Mouse (Mus musculus) liver, embryonic 11.5 days (tissue): ENCODE data around the gene D130043K22Rik. TPM values are rescaled to one million over a fixed set of nuclear protein-coding genes. Genes with fewer than 3 reads are reported as not detected.

ENCODE experiments used
- ATAC-seq: fragments of 200-750 bp; cut with Nextera tagmentation; replicated peaks from 2 replicates; pipeline ENCODE4 v1.8.0; 2017; ENCODE audit warnings: moderate number of reproducible peaks, mild to moderate bottlenecking, moderate TSS enrichment, moderate library complexity; ENCODE audit not compliant: low FRiP score
- DNase-seq: peaks from one replicate; pipeline ENCODE4 v3.0.0-alpha.2; 2017; ENCODE audit warnings: low spot score
- H3K27ac ChIP-seq: fragments of 300-500 bp; sonication (generic); 2 replicates; pipeline ENCODE4 v1.5.1; 2014; ENCODE audit warnings: mild to moderate bottlenecking, low read depth, low read length, control low read depth
- H3K27me3 ChIP-seq: fragments of 300-500 bp; sonication (generic); replicated peaks from 2 replicates; pipeline ENCODE4 v1.6.1; 2014; ENCODE audit warnings: low read length, mixed read lengths; ENCODE audit not compliant: control insufficient read depth, insufficient read depth
- H3K36me3 ChIP-seq: fragments of 300-500 bp; sonication (generic); 2 replicates; pipeline ENCODE4 v1.6.1; 2014; ENCODE audit warnings: mild to moderate bottlenecking, low read length, moderate library complexity, mixed read lengths; ENCODE audit not compliant: control insufficient read depth, insufficient read depth
- H3K4me1 ChIP-seq: fragments of 300-500 bp; sonication (generic); replicated peaks from 2 replicates; pipeline ENCODE4 v1.6.1; 2014; ENCODE audit warnings: low read length, mixed read lengths; ENCODE audit not compliant: control insufficient read depth, insufficient read depth
- H3K4me2 ChIP-seq: fragments of 300-500 bp; sonication (generic); 2 replicates; pipeline ENCODE4 v1.6.1; 2014; ENCODE audit warnings: mild to moderate bottlenecking, control low read depth, moderate library complexity
- H3K4me3 ChIP-seq: fragments of 300-500 bp; sonication (generic); 2 replicates; pipeline ENCODE4 v1.5.1; 2014; ENCODE audit warnings: low read depth, low read length, control low read depth
- H3K9ac ChIP-seq: fragments of 300-500 bp; sonication (generic); 2 replicates; pipeline ENCODE4 v1.6.1; 2014; ENCODE audit warnings: low read depth, low read length, control low read depth
- H3K9me3 ChIP-seq: fragments of 300-500 bp; sonication (generic); 2 replicates; pipeline ENCODE4 v1.6.1; 2016; ENCODE audit warnings: low read length, inconsistent platforms, mixed read lengths; ENCODE audit not compliant: control insufficient read depth
- WGBS: fragments of 180-500 bp; shearing (Covaris S2); extraction: QIAGEN DNeasy Blood & Tissue Kit; methylation state at CpG from one replicate; pipeline ENCODE4 v1.1.7; 2014; 5-methylcytosine and 5-hydroxymethylcytosine counted together
- polyA plus RNA-seq: library from polyadenylated mRNA; unstranded; fragments of >200 nt; fragmentation: Nextera tagmentation; extraction: Ambion mirVana; gene quantifications from 2 replicates; pipeline ENCODE4 v1.2.1, GENCODE M21; 2014

D130043K22Rik gene
- polyA plus RNA-seq, 1 experiment from 2014 or later: not detected

DNA sequence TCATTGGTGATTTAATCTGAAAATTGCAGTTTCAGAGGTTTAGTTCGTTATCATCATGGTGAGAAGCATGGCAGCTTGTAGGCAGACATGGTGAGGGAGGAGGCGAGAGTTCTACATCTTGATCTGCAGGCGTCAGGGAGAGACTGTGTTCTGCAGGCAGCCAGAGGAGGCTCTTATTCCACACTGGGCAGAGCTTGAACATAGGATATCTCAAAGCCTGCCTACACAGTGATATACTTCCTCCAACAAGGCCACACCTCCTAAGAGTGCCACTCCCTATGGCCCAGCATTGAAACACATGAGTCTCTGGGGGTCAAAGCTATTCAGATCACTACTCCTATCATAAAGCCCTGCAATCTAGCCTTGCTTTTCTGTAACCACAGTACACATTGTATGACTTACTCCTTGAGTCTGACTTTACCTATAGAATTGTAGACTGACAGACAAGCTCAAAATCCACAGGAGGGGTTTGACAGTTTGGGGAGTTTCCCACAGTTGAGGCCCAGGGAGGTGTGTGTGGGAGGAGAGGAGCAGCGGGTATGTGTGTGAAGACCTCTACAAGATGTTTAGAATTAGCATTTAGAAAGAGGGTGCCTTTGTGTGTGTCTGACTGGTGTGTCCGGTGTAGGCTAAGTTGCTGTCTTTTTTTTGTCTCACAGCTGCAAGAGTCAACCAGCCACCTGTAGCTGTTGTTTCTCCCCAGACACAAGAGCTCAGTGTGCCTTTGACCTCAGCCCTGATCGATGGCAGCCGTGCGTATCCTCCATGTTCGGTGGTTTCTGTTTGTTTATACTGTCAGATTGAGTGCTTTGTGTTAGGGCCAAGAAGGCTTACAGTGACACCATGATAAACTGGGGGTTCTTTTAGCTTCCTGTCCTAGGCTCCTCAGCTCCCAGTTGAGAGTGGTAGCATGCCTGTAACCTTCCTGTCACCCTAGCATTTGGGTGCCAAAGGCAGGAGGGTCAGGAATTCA lies 21.8 kb downstream of the D130043K22Rik start:
- H3K4me3 ChIP-seq: no peak overlapping the region
- ATAC-seq (no peak; the same call in 1 of the 2 replicates), DNase-seq (no peak)
- no peaks in the 10 kb centered on the region for H3K27me3 ChIP-seq
- no peak overlapping the region for H3K9ac ChIP-seq
- no peak overlapping the region; the same call in 1 of the 2 replicates for H3K27ac ChIP-seq
- H3K4me1 ChIP-seq: no peaks in the 10 kb centered on the region; the same call in 1 of the 2 replicates
- no peak overlapping the region for H3K4me2 ChIP-seq
- no peaks in the 10 kb centered on the region for H3K36me3 ChIP-seq
- H3K9me3 ChIP-seq: no peaks in the 10 kb centered on the region
- WGBS: 65% methylated on average over 9 of the region's 9 CpGs

DNA sequence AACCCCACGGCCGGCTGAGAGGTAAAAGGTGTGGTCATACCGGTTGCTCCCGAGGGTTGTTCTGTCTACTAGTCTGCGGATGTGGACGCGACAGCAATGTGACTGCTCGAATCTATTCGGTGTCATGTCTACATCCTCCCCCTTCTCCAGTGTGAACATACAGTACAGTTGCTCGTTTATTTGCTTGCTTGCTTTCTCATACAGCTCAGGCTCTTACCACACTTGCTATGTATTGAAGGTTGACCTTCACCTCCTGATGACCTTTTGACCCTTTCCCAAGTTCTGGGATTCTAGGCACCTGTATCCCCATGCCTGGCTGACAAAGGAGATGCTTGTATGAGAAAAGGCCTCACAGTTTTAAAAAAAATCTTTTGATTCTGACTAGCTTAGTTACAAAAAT lies 22.9 kb downstream of the D130043K22Rik start:
- no peak overlapping the region for H3K27ac ChIP-seq
- H3K36me3 ChIP-seq: no peaks in the 10 kb centered on the region
- no peak for ATAC-seq
- H3K9ac ChIP-seq: no peak overlapping the region
- 90% methylated on average over 10 of the region's 10 CpGs for WGBS
- H3K9me3 ChIP-seq: no peaks in the 10 kb centered on the region
- no peak for DNase-seq
- no peaks in the 10 kb centered on the region for H3K27me3 ChIP-seq
- H3K4me3 ChIP-seq: no peak overlapping the region
- H3K4me2 ChIP-seq: no peak overlapping the region
- H3K4me1 ChIP-seq: no peaks in the 10 kb centered on the region; the same call in 1 of the 2 replicates

DNA sequence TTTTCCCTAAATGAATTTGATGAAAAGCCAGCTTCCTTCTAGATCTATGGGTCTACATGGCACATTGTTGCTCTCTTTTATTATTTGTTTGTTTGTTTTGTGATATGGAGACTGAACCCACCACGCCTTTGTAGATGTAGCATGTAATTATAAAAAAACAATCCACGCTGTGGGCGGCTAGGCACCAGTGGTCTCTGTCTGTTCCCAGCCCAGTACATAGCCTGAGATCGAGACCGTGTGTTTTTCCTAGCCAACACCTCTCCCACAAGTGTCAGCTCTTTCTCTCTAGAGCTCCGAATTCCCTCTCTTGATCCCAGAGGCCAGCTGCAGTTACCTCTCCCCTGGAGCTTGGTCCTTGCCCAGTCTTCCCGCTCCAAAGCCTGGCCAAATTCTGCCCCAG lies 23.3 kb downstream of the D130043K22Rik start:
- ATAC-seq: no peak
- H3K27ac ChIP-seq: no peak overlapping the region
- H3K4me2 ChIP-seq: no peak overlapping the region
- no peak overlapping the region for H3K4me3 ChIP-seq
- 87% methylated on average over 7 of the region's 7 CpGs for WGBS
- no peaks in the 10 kb centered on the region for H3K9me3 ChIP-seq
- H3K9ac ChIP-seq: no peak overlapping the region
- no peaks in the 10 kb centered on the region for H3K27me3 ChIP-seq
- no peaks in the 10 kb centered on the region; the same call in 1 of the 2 replicates for H3K4me1 ChIP-seq
- DNase-seq: no peak
- H3K36me3 ChIP-seq: no peaks in the 10 kb centered on the region

DNA sequence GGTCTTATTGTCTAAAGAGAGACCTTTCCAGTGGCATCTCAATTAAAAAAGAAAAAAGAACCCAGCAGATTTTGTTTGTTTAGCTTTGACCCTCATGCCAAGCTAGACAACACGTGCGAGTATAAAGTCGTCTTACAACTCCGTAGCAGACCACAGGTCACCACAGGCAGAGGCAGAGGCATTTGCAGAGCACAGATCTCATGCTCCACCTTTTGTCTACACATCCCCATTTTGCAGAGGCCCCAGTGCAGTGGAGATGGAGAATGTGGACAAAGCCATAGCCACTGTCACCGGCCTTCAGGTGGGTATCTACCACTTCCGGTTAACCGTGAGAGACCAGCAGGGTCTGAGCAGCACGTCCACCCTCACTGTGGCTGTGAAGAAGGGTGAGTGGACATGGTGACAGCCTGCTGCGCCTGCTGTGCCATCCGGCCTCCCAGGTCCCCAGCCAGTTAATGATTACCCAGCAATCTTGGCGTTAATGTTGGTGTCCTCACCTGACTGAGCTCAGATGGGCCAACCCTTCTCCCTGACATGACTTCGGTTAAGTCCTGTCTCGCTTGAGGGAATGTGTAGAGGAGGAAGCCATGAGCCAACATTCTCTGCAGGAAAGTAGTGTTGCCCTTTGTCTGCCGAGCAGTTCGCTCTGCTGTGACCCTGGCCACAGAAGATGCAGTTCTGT lies 34.6 kb downstream of the D130043K22Rik start:
- Histone ChIP-seq H3K9me3 (no peaks in the 10 kb centered on the region), H3K9ac (no peak overlapping the region), H3K4me3 (no peak overlapping the region), H3K27ac (no peak overlapping the region), H3K4me2 (no peak overlapping the region), H3K27me3 (no peaks in the 10 kb centered on the region), H3K4me1 (no peaks in the 10 kb centered on the region; the same call in 1 of the 2 replicates), H3K36me3 (no peaks in the 10 kb centered on the region)
- WGBS: 80% methylated on average over 15 of the region's 15 CpGs
- no peak for DNase-seq
- no peak; the same call in 1 of the 2 replicates for ATAC-seq

DNA sequence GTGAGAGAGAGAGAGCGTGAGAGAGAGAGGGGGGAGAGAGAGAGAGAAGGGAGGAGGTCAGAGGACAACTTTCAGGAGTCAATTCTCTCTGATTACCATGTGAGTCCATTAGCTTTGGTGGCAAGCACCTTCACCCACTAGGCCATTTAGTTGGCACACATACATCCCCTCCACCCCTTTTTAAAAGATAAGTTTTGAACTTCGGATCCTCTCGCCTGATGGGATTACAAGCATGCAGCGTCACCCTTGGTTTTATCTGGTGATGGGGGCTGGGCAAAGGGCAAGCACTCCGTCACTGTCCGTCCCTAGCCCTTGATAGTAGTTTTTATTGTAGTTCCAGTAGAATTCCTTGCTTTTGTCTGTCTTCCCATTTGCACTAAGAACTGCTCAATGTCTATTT lies 35.3 kb downstream of the D130043K22Rik start:
- Histone ChIP-seq H3K27me3 (no peaks in the 10 kb centered on the region), H3K4me1 (no peaks in the 10 kb centered on the region; the same call in 1 of the 2 replicates), H3K9ac (no peak overlapping the region), H3K4me2 (no peak overlapping the region), H3K36me3 (no peaks in the 10 kb centered on the region), H3K9me3 (no peaks in the 10 kb centered on the region), H3K27ac (no peak overlapping the region), H3K4me3 (no peak overlapping the region)
- no peak for ATAC-seq
- no peak for DNase-seq
- WGBS: 64% methylated on average over 6 of the region's 6 CpGs

DNA sequence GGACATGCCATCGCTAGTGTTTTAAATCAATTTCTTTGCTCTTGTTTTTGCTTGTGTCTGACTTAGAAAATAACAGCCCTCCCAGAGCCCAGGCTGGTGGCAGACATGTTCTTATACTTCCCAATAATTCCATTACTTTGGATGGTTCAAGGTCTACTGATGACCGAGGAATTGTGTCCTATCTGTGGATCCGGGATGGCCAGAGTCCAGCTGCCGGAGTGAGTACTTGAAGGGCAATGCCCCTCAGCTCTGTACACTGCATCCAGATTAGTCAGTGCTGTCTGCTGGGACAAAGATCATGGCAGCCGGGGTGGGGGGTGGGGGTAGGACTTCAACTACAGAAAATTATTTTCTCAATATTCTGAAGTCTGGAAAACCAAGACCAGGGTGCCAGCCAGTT lies 35.8 kb downstream of the D130043K22Rik start:
- Histone ChIP-seq H3K4me3 (no peak overlapping the region), H3K9me3 (no peaks in the 10 kb centered on the region), H3K4me1 (no peaks in the 10 kb centered on the region; the same call in 1 of the 2 replicates), H3K36me3 (no peaks in the 10 kb centered on the region), H3K4me2 (no peak overlapping the region), H3K9ac (no peak overlapping the region), H3K27ac (no peak overlapping the region), H3K27me3 (no peaks in the 10 kb centered on the region)
- DNase-seq (no peak), ATAC-seq (no peak)
- WGBS: 83% methylated on average over 5 of the region's 5 CpGs

DNA sequence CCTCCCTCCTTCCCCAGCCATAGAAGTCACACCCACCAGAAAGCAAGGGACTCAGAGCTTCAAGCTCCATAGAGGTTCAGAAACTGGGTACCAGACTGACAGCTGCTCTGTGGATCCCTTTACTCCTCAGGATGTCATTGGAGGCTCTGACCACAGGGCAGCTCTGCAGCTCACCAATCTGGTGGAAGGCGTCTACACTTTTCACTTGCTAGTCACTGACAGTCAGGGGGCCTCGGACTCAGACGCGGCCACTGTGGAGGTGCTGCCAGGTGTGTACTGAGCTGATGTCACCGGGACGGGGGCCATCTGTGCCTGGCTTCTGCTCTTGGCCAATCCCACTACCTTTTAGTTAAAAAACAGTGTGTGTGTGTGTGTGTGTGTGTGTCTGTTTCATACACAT lies 37.5 kb downstream of the D130043K22Rik start:
- 91% methylated on average over 6 of the region's 6 CpGs for WGBS
- Histone ChIP-seq H3K4me3 (no peak overlapping the region), H3K27ac (no peak overlapping the region), H3K4me2 (no peak overlapping the region), H3K4me1 (no peaks in the 10 kb centered on the region; the same call in 1 of the 2 replicates), H3K36me3 (no peaks in the 10 kb centered on the region), H3K9ac (no peak overlapping the region), H3K9me3 (no peaks in the 10 kb centered on the region), H3K27me3 (no peaks in the 10 kb centered on the region)
- DNase-seq (no peak), ATAC-seq (no peak)

DNA sequence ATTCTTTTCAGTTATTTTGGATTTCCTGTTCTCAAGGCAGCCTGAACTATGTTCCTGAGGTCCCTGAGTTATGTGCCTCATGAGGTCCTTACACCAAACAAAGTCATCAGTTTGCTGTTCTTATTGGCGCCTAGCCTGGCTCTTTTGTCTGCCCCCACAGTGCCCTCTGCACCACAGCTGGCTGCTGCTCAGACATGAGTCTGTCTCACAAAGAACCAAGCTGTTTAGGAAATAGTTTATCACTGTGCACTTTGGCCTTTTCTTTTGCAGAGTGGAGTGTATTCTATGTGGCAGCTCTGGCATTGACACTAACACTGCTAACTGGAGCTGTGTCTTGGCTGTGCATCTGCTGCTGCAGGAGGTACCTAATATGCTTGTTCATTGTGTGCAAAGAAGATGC lies 44.6 kb downstream of the D130043K22Rik start:
- ATAC-seq: no peak
- H3K9ac ChIP-seq: no peak overlapping the region
- 59% methylated on average over 1 of the region's 1 CpGs for WGBS

More for the DNA sequence above, 44.6 kb downstream of the D130043K22Rik start:
- Histone ChIP-seq H3K27ac (no peak overlapping the region), H3K36me3 (no peaks in the 10 kb centered on the region), H3K9me3 (no peaks in the 10 kb centered on the region), H3K27me3 (no peaks in the 10 kb centered on the region), H3K4me2 (no peak overlapping the region), H3K4me3 (no peak overlapping the region), H3K4me1 (no peaks in the 10 kb centered on the region)
- no peak for DNase-seq
